Mouse (Mus musculus) lung, embryonic 16.5 days (tissue): ENCODE results near the gene Hsh2d. TPM values are rescaled to one million over a fixed set of nuclear protein-coding genes. Genes with fewer than 3 reads are reported as not detected.

Experiments used
- ATAC-seq: fragments of 200-750 bp; cut with Nextera tagmentation; 2 replicates; pipeline ENCODE4 v1.8.0; 2017; ENCODE audit warnings: low read depth, mild to moderate bottlenecking, moderate library complexity
- H3K27ac ChIP-seq: fragments of 300-500 bp; sonication (generic); 2 replicates; pipeline ENCODE4 v1.5.1; 2014; ENCODE audit warnings: mild to moderate bottlenecking, control low read depth, low read length
- H3K27me3 ChIP-seq: fragments of 300-500 bp; sonication (generic); 2 replicates; pipeline ENCODE4 v1.6.1; 2014; ENCODE audit warnings: low read depth, low read length, mixed read lengths; ENCODE audit not compliant: control insufficient read depth, insufficient read depth
- H3K36me3 ChIP-seq: fragments of 300-500 bp; sonication (generic); 2 replicates; pipeline ENCODE4 v1.6.1; 2014; ENCODE audit warnings: low read length; ENCODE audit not compliant: control insufficient read depth, insufficient read depth
- H3K4me1 ChIP-seq: fragments of 300-500 bp; sonication (generic); replicated peaks from 2 replicates; pipeline ENCODE4 v1.6.1; 2014; ENCODE audit warnings: low read length, mixed read lengths; ENCODE audit not compliant: control insufficient read depth, insufficient read depth
- H3K4me2 ChIP-seq: fragments of 300-500 bp; sonication (generic); 2 replicates; pipeline ENCODE4 v1.6.1; 2014; ENCODE audit warnings: low read depth, low read length, control low read depth
- H3K4me3 ChIP-seq: fragments of 300-500 bp; sonication (generic); 2 replicates; pipeline ENCODE4 v1.5.1; 2014; ENCODE audit warnings: mild to moderate bottlenecking, low read length, control low read depth
- H3K9ac ChIP-seq: fragments of 300-500 bp; sonication (generic); 2 replicates; pipeline ENCODE4 v1.6.1; 2014; ENCODE audit warnings: low read length, control low read depth
- H3K9me3 ChIP-seq: fragments of 300-500 bp; sonication (generic); 2 replicates; pipeline ENCODE4 v1.6.1; 2016; ENCODE audit warnings: low read length; ENCODE audit not compliant: control insufficient read depth
- WGBS: fragments of 180-500 bp; shearing (Covaris S2); extraction: QIAGEN DNeasy Blood & Tissue Kit; methylation state at CpG from one replicate; pipeline ENCODE4 v1.1.7; 2014; 5-methylcytosine and 5-hydroxymethylcytosine counted together
- polyA plus RNA-seq: library from polyadenylated mRNA; unstranded; fragments of >200 nt; fragmentation: Nextera tagmentation; extraction: Ambion mirVana; gene quantifications from 2 replicates; pipeline ENCODE4 v1.2.1, GENCODE M21; 2015

Gene Hsh2d
- polyA plus RNA-seq, 1 experiment from 2014 or later = 0.41 TPM

- no peak overlapping the region for H3K27ac ChIP-seq
- peaks cover 6% of the 10 kb centered on the region for H3K36me3 ChIP-seq
- H3K4me1 ChIP-seq = no peaks in the 10 kb centered on the region
- H3K9me3 ChIP-seq = no peaks in the 10 kb centered on the region
- no peak overlapping the region for H3K4me2 ChIP-seq
- WGBS = 82% methylated on average over 2 of the region's 2 CpGs
- no peak overlapping the region for H3K9ac ChIP-seq
- no peak overlapping the region for H3K4me3 ChIP-seq
- no peak for ATAC-seq
- no peaks in the 10 kb centered on the region for H3K27me3 ChIP-seq
These were observed 5.8 kb upstream of the Hsh2d start for GRCm38 (mm10) chr8:72183554-72184202.

DNA sequence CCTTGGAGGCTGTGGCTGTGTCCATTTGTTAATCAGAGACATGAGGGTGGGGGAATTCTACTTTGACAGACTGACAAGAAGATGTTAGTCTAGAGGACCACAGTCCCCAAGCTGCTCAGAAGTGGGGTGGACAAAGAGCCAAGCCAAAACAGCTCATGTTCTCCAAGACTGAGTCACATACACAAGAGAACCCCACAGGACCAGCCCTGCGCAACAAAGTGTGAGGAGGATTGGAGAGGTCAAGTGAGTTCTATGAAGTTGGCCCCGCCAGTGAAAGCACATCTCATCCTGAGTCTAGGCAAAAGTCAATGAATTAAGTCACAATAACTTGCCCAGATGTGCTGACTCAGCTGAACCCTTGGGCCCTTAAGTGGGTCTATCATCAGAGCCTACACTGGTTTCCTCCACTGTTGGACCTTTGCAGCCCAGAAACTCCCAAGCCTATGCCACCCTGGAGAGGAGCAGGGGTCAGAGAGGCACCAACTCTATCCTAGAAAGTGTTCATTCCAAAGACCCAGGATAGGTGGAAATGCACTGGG, 1.6 kb upstream of the Hsh2d start:
- H3K36me3 ChIP-seq = no peaks in the 10 kb centered on the region
- no peaks in the 10 kb centered on the region for H3K27me3 ChIP-seq
- H3K4me2 ChIP-seq = no peak overlapping the region
- WGBS = 76% methylated on average over 2 of the region's 2 CpGs
- no peak for ATAC-seq
- no peaks in the 10 kb centered on the region for H3K9me3 ChIP-seq
- no peak overlapping the region for H3K9ac ChIP-seq
- no peaks in the 10 kb centered on the region for H3K4me1 ChIP-seq
- H3K27ac ChIP-seq = no peak overlapping the region
- no peak overlapping the region for H3K4me3 ChIP-seq

- no peaks in the 10 kb centered on the region for H3K9me3 ChIP-seq
- 49% methylated on average over 2 of the region's 2 CpGs for WGBS
- no peaks in the 10 kb centered on the region for H3K36me3 ChIP-seq
- H3K27me3 ChIP-seq = no peaks in the 10 kb centered on the region
- H3K27ac ChIP-seq = peak overlapping the region; percentile 93
- ATAC-seq = no peak
- H3K4me1 ChIP-seq = no peaks in the 10 kb centered on the region
- H3K9ac ChIP-seq = no peak overlapping the region
- no peak overlapping the region for H3K4me3 ChIP-seq
- H3K4me2 ChIP-seq = no peak overlapping the region
These were observed 739 bp downstream of the Hsh2d start for GRCm38 (mm10) chr8:72190215-72190539.

DNA sequence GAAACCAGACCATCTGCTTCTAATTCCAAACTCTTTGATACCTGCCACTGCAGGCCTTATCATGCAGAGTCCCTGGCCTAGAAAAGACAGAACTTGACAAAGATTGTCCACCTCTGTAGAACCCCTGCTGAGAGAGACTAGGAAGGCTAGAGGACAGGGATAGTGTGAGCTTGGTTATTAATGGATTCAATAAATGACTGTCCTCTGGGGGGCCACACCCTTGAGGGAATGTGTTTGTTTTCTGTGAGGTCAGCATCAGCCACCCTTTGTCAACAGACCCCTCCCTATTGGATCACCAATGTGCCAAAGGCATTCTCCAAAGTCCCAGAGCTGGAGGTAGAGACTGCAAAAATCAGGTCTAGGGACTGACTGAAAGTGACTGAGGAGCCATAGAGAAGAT, 2.6 kb downstream of the Hsh2d start:
- no peak overlapping the region for H3K9ac ChIP-seq
- no peak overlapping the region for H3K4me2 ChIP-seq
- H3K36me3 ChIP-seq = no peaks in the 10 kb centered on the region
- H3K4me3 ChIP-seq = no peak overlapping the region
- no peaks in the 10 kb centered on the region for H3K9me3 ChIP-seq
- no peaks in the 10 kb centered on the region for H3K27me3 ChIP-seq
- H3K27ac ChIP-seq = no peak overlapping the region
- ATAC-seq = no peak
- no peaks in the 10 kb centered on the region for H3K4me1 ChIP-seq

GRCm38 (mm10) chr8:72197997-72198396, 8.6 kb downstream of the Hsh2d start:
- 50% methylated on average over 8 of the region's 8 CpGs for WGBS
- H3K4me1 ChIP-seq = no peaks in the 10 kb centered on the region
- ATAC-seq = no peak

DNA sequence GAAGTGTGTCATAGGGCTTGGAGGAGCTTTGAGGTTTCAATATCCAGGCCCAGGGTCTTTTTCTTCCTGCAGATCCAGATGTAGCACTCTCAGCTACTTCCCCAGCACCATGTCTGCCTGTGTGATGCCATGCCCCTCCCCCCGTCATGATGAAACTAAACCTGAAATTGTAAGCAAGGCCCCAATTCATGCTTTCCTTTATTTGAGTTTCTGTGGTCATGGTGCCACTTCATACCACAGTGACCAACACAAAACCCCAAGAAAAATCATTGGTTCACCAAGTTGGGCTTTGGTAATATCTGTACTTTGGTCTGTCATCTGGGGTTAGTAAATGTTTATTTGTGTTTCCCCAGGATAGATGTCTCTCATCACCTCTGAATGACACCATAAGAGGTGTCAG, 19.1 kb downstream of the Hsh2d start:
- H3K9ac ChIP-seq = no peak overlapping the region
- H3K9me3 ChIP-seq = peaks cover 5% of the 10 kb centered on the region
- no peaks in the 10 kb centered on the region for H3K27me3 ChIP-seq
- H3K27ac ChIP-seq = no peak overlapping the region
- ATAC-seq = no peak
- H3K4me1 ChIP-seq = no peaks in the 10 kb centered on the region
- WGBS = 68% methylated on average over 1 of the region's 1 CpGs
- H3K4me3 ChIP-seq = no peak overlapping the region
- no peak overlapping the region for H3K4me2 ChIP-seq
- no peaks in the 10 kb centered on the region for H3K36me3 ChIP-seq

More at GRCm38 (mm10) chr8:72197997-72198396, 8.6 kb downstream of the Hsh2d start:
- no peak overlapping the region for H3K9ac ChIP-seq
- no peak overlapping the region for H3K27ac ChIP-seq
- H3K27me3 ChIP-seq = no peaks in the 10 kb centered on the region
- peaks cover 7% of the 10 kb centered on the region for H3K9me3 ChIP-seq
- H3K4me2 ChIP-seq = no peak overlapping the region
- no peak overlapping the region for H3K4me3 ChIP-seq
- no peaks in the 10 kb centered on the region for H3K36me3 ChIP-seq

DNA sequence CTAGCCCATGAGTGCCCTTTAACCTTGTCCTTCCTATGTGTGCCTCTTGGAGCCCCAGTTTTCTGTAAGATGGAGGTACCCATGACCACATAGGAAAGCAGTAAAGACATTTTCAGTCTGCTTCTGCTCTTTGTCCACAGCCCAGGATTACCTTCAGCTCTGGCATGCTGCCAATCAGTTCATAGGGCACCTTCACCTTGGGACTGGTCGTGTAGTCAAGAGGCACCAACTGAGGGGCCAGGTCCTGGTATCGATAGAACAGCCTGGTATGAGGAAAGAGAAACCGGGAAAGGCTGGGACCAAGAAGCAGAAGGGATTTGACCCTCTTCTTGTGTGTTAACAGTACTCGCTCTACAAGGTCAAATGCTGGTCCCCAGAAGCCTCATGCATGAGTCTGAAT, 20.8 kb downstream of the Hsh2d start:
- no peak overlapping the region for H3K4me2 ChIP-seq
- no peak overlapping the region for H3K27ac ChIP-seq
- H3K36me3 ChIP-seq = no peaks in the 10 kb centered on the region
- WGBS = 65% methylated on average over 4 of the region's 4 CpGs
- H3K4me1 ChIP-seq = no peaks in the 10 kb centered on the region
- H3K9ac ChIP-seq = no peak overlapping the region
- H3K9me3 ChIP-seq = no peaks in the 10 kb centered on the region
- H3K27me3 ChIP-seq = no peaks in the 10 kb centered on the region
- H3K4me3 ChIP-seq = no peak overlapping the region
- ATAC-seq = no peak

DNA sequence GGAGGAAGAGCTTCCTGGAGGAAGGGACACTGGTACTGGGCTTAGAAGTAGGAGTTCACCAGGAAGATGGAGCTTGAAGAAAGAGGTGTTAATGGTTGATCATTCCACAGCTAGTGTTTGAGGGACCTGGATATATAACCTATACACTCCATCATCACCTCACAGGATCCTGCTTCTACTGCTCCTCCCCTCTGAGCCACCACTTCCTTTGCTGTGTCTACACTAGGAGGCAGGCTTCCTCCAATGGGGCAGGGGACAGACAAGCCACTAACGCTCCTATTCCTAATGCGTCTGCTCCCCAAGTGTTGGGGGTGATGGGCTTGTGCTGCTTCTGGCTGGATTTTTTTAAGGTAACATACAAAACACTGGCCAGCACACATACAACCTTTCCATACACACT, 21.3 kb downstream of the Hsh2d start:
- Histone ChIP-seq H3K27me3 (no peaks in the 10 kb centered on the region), H3K9ac (no peak overlapping the region), H3K9me3 (no peaks in the 10 kb centered on the region), H3K4me1 (no peaks in the 10 kb centered on the region), H3K4me2 (no peak overlapping the region), H3K36me3 (no peaks in the 10 kb centered on the region), H3K4me3 (no peak overlapping the region), H3K27ac (no peak overlapping the region)
- ATAC-seq = no peak
- 47% methylated on average over 2 of the region's 2 CpGs for WGBS

DNA sequence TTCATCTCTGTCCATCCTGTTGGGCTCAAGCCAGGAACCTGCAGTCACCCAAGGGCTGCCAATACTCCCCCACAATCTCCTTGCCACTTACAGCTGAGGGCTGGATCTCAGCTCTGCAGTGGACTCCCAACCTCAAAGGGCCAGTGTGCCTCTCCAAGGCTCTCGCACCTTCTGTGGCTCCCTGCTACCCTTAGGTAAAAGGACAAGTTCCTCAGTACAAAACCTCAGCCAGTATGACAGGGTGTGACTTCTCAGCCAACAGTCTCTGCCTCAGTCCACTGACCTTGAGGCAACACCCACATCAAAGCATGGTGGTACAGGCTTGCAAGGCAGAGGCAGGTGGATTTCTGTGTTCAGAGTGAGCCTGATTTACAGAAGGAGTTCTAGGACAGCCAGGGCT, 22.4 kb downstream of the Hsh2d start:
- H3K9ac ChIP-seq = no peak overlapping the region
- no peak for ATAC-seq
- H3K4me2 ChIP-seq = no peak overlapping the region
- H3K4me1 ChIP-seq = no peaks in the 10 kb centered on the region
- no peaks in the 10 kb centered on the region for H3K27me3 ChIP-seq
- H3K27ac ChIP-seq = no peak overlapping the region
- WGBS = 87% methylated on average over 1 of the region's 1 CpGs
- no peaks in the 10 kb centered on the region for H3K9me3 ChIP-seq
- no peaks in the 10 kb centered on the region for H3K36me3 ChIP-seq
- H3K4me3 ChIP-seq = no peak overlapping the region

DNA sequence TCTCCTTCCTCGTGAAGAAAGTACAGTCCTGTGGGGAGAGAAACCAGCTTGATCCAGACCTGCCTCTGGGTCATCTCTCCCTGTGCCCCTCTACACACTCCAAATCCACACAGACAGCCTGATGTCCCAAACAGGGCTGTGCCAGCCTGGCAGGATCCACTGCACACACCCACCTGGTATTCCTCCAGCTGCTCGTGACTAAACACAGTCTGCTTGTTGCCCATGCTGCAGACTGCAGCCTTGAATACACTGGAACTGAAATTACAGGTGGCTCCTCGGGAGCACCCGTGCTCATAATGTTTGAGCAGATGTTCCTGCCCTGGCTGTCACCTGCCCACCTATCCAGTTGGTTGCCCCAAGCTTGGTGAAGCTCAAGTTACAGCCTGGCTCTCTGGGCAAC, 23.3 kb downstream of the Hsh2d start, which contains the start of gene Cib3:
Cib3 (minus strand) TSS at position 87 of the 400 bp plus-strand sequence.
- 37% methylated on average over 4 of the region's 4 CpGs for WGBS
- Histone ChIP-seq H3K9me3 (no peaks in the 10 kb centered on the region), H3K4me3 (no peak within 1 kb of the TSS), H3K36me3 (no peaks in the 10 kb centered on the region), H3K27me3 (no peaks in the 10 kb centered on the region), H3K4me1 (no peaks in the 10 kb centered on the region), H3K4me2 (no peak within 1 kb of the TSS), H3K27ac (no peak within 1 kb of the TSS), H3K9ac (no peak within 1 kb of the TSS)
- no peak for ATAC-seq
